Comparison of ENCODE assay signal across 17 mouse cellular contexts in the genomic region with DNA sequence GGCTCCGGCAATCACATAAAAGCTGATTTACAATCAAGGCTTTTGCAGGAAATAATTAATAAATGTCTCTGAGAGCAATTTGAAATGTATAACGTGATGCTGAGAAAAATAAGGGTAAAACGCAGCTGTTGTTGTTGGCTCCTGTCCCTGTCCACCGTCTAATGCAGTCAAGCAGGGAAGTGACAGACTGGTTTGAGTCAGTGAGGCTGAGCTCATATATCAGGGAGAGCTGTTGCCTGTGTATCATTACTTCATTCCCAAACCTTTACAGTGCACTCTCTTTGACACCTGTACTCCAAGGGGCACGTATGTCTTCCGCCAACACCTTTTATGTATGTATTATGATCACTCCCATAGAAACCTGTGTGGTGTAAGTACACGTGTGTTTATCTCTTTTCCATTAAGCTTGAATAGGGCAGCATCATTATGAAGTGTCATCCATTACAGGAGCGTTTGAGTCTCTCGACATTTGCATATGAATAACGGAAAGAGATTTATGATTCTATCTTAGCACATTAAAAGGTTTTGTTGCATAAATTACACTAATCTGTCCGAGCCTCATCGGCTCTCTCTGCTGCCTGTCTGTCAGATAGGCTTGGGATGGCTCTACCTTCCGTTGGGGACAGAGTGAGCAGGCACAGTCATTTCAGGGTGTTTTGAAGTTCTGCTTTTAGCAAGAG.
DNase-seq lines count a peak whose midpoint lies in the region; ATAC-seq and TF ChIP-seq lines count a peak whose summit lies in the region.
"Had no signal": no experiment of that assay in that cellular context is flagged by ENCODE, and none has a peak within 500 bp of the region (broad histone marks: within the 10 kb centered on the region; RNA-seq: fewer than 3 reads in every experiment).

No protein-coding gene starts in this region.

- no peak for TF ChIP-seq CTCF in lung, embryonic 14.5 days (IDR thresholded peaks at IDR 0.05; ENCODE audit: low read depth)
- no peak for TF ChIP-seq CTCF in lung, adult 2 months (IDR thresholded peaks at IDR 0.05; ENCODE audit: insufficient read depth, low read length)
- TF ChIP-seq CTCF in midbrain, postnatal 0 days (IDR thresholded peaks at IDR 0.05) = no peak

- H3K27ac ChIP-seq in hindbrain, embryonic 11.5 days (ENCODE audit: low read depth, low read length) = no peak overlapping the region
- no peak overlapping the region for H3K27ac ChIP-seq in hindbrain, embryonic 10.5 days
- no peak overlapping the region for H3K27ac ChIP-seq in lung, embryonic 14.5 days (ENCODE audit: low read depth)
- H3K27ac ChIP-seq in forebrain, embryonic 15.5 days (replicated peaks) = peak overlapping the region; percentile 39
- H3K27ac ChIP-seq in midbrain, postnatal 0 days (ENCODE audit: low read depth, low read length) = no peak overlapping the region
- H3K27ac ChIP-seq: limb, embryonic 15.5 days; macrophage had no signal

- no peaks in the 10 kb centered on the region for H3K9me3 ChIP-seq in hindbrain, embryonic 11.5 days (ENCODE audit: control insufficient read depth, low read length)
- H3K9me3 ChIP-seq in hindbrain, embryonic 10.5 days = no peaks in the 10 kb centered on the region
- no peaks in the 10 kb centered on the region for H3K9me3 ChIP-seq in lung, embryonic 14.5 days (ENCODE audit: low read depth, low read length)
- H3K9me3 ChIP-seq in forebrain, embryonic 15.5 days = no peaks in the 10 kb centered on the region
- no peaks in the 10 kb centered on the region for H3K9me3 ChIP-seq in midbrain, postnatal 0 days (ENCODE audit: low read length)
- H3K9me3 ChIP-seq: limb, embryonic 15.5 days had no signal

- no peak for DNase-seq in hindbrain, embryonic 11.5 days (ENCODE audit: low spot score)
- no peak for DNase-seq in hindbrain, embryonic 10.5 days (ENCODE audit: low spot score)
- DNase-seq in lung, embryonic 14.5 days = peak; percentile 3
- no peak for DNase-seq in lung, adult 2 months
- peak; percentile 24 for DNase-seq in midbrain, postnatal 0 days (ENCODE audit: low spot score)
- no peak for DNase-seq in frontal cortex, adult 2 months (ENCODE audit: extremely low spot score in 1 of 2, low spot score in 1 of 2)
- DNase-seq in cerebellum, adult 9-10 months = no peak
- DNase-seq: B cell, adult 2 months; cerebellum, adult 2 months; kidney, adult 8-10 months; layer of hippocampus, adult 9-11 months; lung, adult 18-20 months; thymus, adult 2 months had no signal

- no peaks in the 10 kb centered on the region for H3K36me3 ChIP-seq in hindbrain, embryonic 11.5 days (ENCODE audit: control insufficient read depth, insufficient read depth, low read length)
- H3K36me3 ChIP-seq in hindbrain, embryonic 10.5 days = no peaks in the 10 kb centered on the region
- H3K36me3 ChIP-seq in lung, embryonic 14.5 days (ENCODE audit: insufficient read depth) = no peaks in the 10 kb centered on the region
- H3K36me3 ChIP-seq in forebrain, embryonic 15.5 days = no peaks in the 10 kb centered on the region
- H3K36me3 ChIP-seq in midbrain, postnatal 0 days (ENCODE audit: insufficient read depth, low read length) = no peaks in the 10 kb centered on the region
- H3K36me3 ChIP-seq: limb, embryonic 15.5 days had no signal

- H3K4me3 ChIP-seq in hindbrain, embryonic 11.5 days (ENCODE audit: low read depth, low read length) = no peak overlapping the region
- H3K4me3 ChIP-seq in hindbrain, embryonic 10.5 days = no peak overlapping the region
- no peak overlapping the region for H3K4me3 ChIP-seq in lung, embryonic 14.5 days (ENCODE audit: low read depth, low read length)
- H3K4me3 ChIP-seq in lung, adult 2 months (replicated peaks; ENCODE audit: extremely low read depth, low read depth, low read length) = no peak overlapping the region
- no peak overlapping the region for H3K4me3 ChIP-seq in forebrain, embryonic 15.5 days
- H3K4me3 ChIP-seq in midbrain, postnatal 0 days (ENCODE audit: low read depth, low read length) = no peak overlapping the region
- H3K4me3 ChIP-seq: limb, embryonic 15.5 days had no signal

- no peak for TF ChIP-seq POLR2A in lung, adult 2 months (IDR thresholded peaks at IDR 0.05; ENCODE audit: borderline replicate concordance, extremely low read depth, low read depth, low read length)

- ATAC-seq in hindbrain, embryonic 11.5 days (ENCODE audit: low FRiP score) = peak; percentile 53; the same call in 1 of the 2 replicates
- ATAC-seq in lung, embryonic 14.5 days (ENCODE audit: insufficient read depth) = no peak
- peak; percentile 89 for ATAC-seq in forebrain, embryonic 15.5 days (replicated peaks)
- ATAC-seq in midbrain, postnatal 0 days (ENCODE audit: low FRiP score) = no peak
- ATAC-seq: Patski had no signal

- H3K9ac ChIP-seq in hindbrain, embryonic 11.5 days (ENCODE audit: low read depth, low read length) = no peak overlapping the region
- H3K9ac ChIP-seq in lung, embryonic 14.5 days = no peak overlapping the region
- no peak overlapping the region for H3K9ac ChIP-seq in forebrain, embryonic 15.5 days (replicated peaks)
- H3K9ac ChIP-seq in midbrain, postnatal 0 days (replicated peaks; ENCODE audit: low read length, poor library complexity, severe bottlenecking) = no peak overlapping the region
- H3K9ac ChIP-seq: limb, embryonic 15.5 days had no signal

- no peaks in the 10 kb centered on the region for H3K27me3 ChIP-seq in hindbrain, embryonic 11.5 days (ENCODE audit: control insufficient read depth, insufficient read depth, low read length)
- no peaks in the 10 kb centered on the region for H3K27me3 ChIP-seq in hindbrain, embryonic 10.5 days (ENCODE audit: insufficient read depth, poor library complexity, severe bottlenecking)
- no peaks in the 10 kb centered on the region for H3K27me3 ChIP-seq in lung, embryonic 14.5 days (ENCODE audit: insufficient read depth, low read length)
- no peaks in the 10 kb centered on the region for H3K27me3 ChIP-seq in forebrain, embryonic 15.5 days
- no peaks in the 10 kb centered on the region for H3K27me3 ChIP-seq in midbrain, postnatal 0 days (ENCODE audit: insufficient read depth, low read length)
- H3K27me3 ChIP-seq: limb, embryonic 15.5 days; Patski had no signal

- H3K4me2 ChIP-seq in hindbrain, embryonic 11.5 days (replicated peaks; ENCODE audit: low read depth, low read length) = no peak overlapping the region
- H3K4me2 ChIP-seq in lung, embryonic 14.5 days = no peak overlapping the region
- H3K4me2 ChIP-seq in forebrain, embryonic 15.5 days (replicated peaks) = no peak overlapping the region; the same call in 1 of the 2 replicates
- no peak overlapping the region for H3K4me2 ChIP-seq in midbrain, postnatal 0 days (ENCODE audit: low read depth, low read length, poor library complexity, severe bottlenecking)
- H3K4me2 ChIP-seq: limb, embryonic 15.5 days had no signal

- no peaks in the 10 kb centered on the region for H3K4me1 ChIP-seq in hindbrain, embryonic 11.5 days (replicated peaks; ENCODE audit: control insufficient read depth, insufficient read depth, low read length)
- no peaks in the 10 kb centered on the region for H3K4me1 ChIP-seq in hindbrain, embryonic 10.5 days (replicated peaks)
- no peaks in the 10 kb centered on the region for H3K4me1 ChIP-seq in lung, embryonic 14.5 days (ENCODE audit: insufficient read depth)
- H3K4me1 ChIP-seq in lung, adult 2 months (ENCODE audit: control insufficient read depth, insufficient read depth, low read length) = no peaks in the 10 kb centered on the region
- peaks cover 19% of the 10 kb centered on the region for H3K4me1 ChIP-seq in forebrain, embryonic 15.5 days
- H3K4me1 ChIP-seq in midbrain, postnatal 0 days (ENCODE audit: insufficient read depth, low read length) = no peaks in the 10 kb centered on the region
- H3K4me1 ChIP-seq: limb, embryonic 15.5 days had no signal

- WGBS in hindbrain, embryonic 11.5 days = 71% methylated on average over 13 of the region's 13 CpGs
- 85% methylated on average over 13 of the region's 13 CpGs for WGBS in hindbrain, embryonic 10.5 days
- WGBS in lung, embryonic 14.5 days = 64% methylated on average over 13 of the region's 13 CpGs
- WGBS in lung, adult 2 months = 75% methylated on average over 13 of the region's 13 CpGs
- WGBS in forebrain, embryonic 15.5 days = 35% methylated on average over 13 of the region's 13 CpGs
- whole genome bisulfite sequencing in midbrain, postnatal 0 days = 46% methylated on average over 13 of the region's 13 CpGs

Comparison
In these comparisons a context has a peak if more than half of its experiments do, and no peak if none do; other contexts are left out.
1. DNase-seq: peak in lung, embryonic 14.5 days (single experiment) and midbrain, postnatal 0 days (single experiment); none in hindbrain, embryonic 11.5 days (single experiment), hindbrain, embryonic 10.5 days (single experiment), lung, adult 2 months (single experiment), frontal cortex, adult 2 months (0 of 2) and cerebellum, adult 9-10 months (single experiment).
2. ATAC-seq: peak in hindbrain, embryonic 11.5 days (single experiment) and forebrain, embryonic 15.5 days (single experiment); none in lung, embryonic 14.5 days (single experiment) and midbrain, postnatal 0 days (single experiment).